Mouse (Mus musculus) heart, postnatal 10 days (tissue): Measurements from ENCODE around the gene Dhps. TPM values are rescaled to one million over a fixed set of nuclear protein-coding genes. Genes with fewer than 3 reads are reported as not detected.
"Not testable (repeated sequence)": the region's sequence is repeated elsewhere in the genome, so short reads cannot be mapped to it uniquely, and the experiment has no call there.

Source experiments
- DNase-seq, 2 experiments: peaks; one replicate each; pipeline ENCODE4 v3.0.0; 2021
- intact Hi-C: fragments of 180-260 bp; cut with DNase I; formaldehyde crosslinking; loops from one replicate; pipeline ENCODE4 v1.15.1; 2025
- total RNA-seq, 2 experiments: library from RNA; stranded (reverse); gene quantifications; 2 replicates each; pipeline ENCODE4 v1.2.3; 2021

Dhps gene
- total RNA-seq, 2 experiments from 2014 or later: 28.0 to 29.5 TPM

GRCm38 (mm10) chr8:85059879-85060616, 11.5 kb upstream of the Dhps start, which contains the start of gene Fbxw9:
Fbxw9 (plus strand) TSS chr8:85060055.
- peak; percentile 93 to 95 for DNase-seq
- intact Hi-C loops: no loop called here

GRCm38 (mm10) chr8:85062603-85063002, 9.0 kb upstream of the Dhps start:
- intact Hi-C loops: no loop called here
- no peak for DNase-seq

- no peak for DNase-seq
- intact Hi-C loops: no loop called here
Observed at GRCm38 (mm10) chr8:85065213-85065612, 6.3 kb upstream of the Dhps start.

GRCm38 (mm10) chr8:85067155-85067554, 4.4 kb upstream of the Dhps start:
- intact Hi-C loops: no loop called here
- no peak for DNase-seq

GRCm38 (mm10) chr8:85067982-85068381, 3.6 kb upstream of the Dhps start, which contains the start of gene Gm5741:
Gm5741 (minus strand) TSS chr8:85067982.
- DNase-seq: no peak
- intact Hi-C loops: no loop called here

GRCm38 (mm10) chr8:85071041-85071440, 516 bp upstream of the Dhps start:
- peak in 1 of 2 experiments; percentile 22 for DNase-seq
- intact Hi-C loops: no loop called here

DNA sequence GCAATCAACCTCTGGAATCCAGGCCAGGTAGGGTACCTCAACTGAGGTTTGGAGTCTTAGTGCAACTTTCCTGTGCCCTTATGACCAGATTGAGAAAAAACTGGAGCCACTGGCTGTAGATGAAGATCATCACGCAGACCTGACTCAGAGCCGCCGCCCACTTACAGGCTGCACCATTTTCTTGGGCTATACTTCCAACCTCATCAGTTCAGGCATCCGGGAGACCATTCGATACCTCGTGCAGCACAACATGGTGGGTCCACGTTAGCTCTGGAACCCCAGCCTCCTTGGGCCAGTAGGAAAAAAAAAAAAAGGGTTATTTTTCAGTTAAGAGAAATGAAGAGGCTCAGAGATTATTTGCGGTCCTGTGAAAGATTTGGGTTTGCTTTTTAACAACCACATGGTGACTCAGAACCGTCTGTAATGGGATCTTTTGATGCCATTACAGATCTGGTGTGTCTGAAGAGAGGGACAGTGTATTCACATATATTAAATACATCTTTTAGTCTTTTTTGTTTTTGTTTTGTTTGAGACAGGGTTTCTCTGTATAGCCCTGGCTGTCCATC, 890 bp downstream of the Dhps start:
- intact Hi-C loops: no loop called here
- DNase-seq: no peak

GRCm38 (mm10) chr8:85073041-85073612, 1.6 kb downstream of the Dhps start:
- no peak for DNase-seq
- intact Hi-C loops: no loop called here

GRCm38 (mm10) chr8:85074167-85074566, 2.6 kb downstream of the Dhps start:
- intact Hi-C loops: no loop called here

GRCm38 (mm10) chr8:85074617-85075016, 3.1 kb downstream of the Dhps start:
- intact Hi-C loops: loop anchor here (5.0 kb wide), 1 partner anchor 198 kb away; no protein-coding TSS in a partner anchor
- DNase-seq: no peak

More at GRCm38 (mm10) chr8:85074167-85074566, 2.6 kb downstream of the Dhps start:
- no peak for DNase-seq

DNA sequence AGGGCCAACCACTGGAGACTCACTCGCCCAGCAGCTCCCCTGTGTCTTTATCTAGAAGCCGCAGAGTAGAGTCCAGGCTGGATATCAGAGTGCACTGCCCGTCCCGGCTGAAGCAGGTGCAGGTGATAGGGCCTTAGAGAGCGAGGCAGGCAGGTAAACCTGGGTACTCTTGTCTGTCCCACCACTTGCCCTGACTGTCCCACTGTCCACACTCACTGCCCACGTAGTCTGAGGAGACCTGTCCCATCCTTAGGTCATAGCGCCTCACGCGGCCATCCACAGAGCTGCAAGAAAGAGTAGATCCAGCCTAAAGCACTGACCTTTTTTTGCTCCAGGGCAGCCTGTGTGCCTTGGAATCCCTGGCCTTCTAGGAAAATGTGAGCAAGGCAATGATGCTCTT, 4.4 kb downstream of the Dhps start:
- DNase-seq: peak; percentile 46 to 65
- intact Hi-C loops: loop anchor here (5.0 kb wide), 1 partner anchor 196 kb away; no protein-coding TSS in a partner anchor

DNA sequence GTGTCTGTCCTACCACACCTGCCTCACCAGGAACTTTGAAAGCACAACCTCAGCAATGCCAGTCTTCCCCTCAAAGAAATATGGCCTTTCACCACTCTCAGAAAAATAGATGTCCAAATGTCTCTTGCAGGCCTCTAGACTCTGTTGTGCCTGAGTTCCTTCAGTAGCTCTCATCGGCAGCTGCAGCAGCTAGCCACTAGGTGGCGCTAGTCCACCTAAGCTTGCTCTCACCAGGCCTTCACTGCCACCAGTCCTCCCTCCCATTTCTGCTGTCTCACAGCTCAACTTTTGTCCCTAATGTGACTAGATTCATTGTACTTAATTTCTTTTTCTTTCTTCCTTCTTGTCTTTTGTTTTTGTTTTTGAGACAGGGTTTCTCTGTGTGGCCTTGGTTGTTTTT, 5.4 kb downstream of the Dhps start:
- intact Hi-C loops: loop anchor here (1.0 to 5.0 kb wide), 2 partner anchors 94 to 195 kb away; no protein-coding TSS in a partner anchor
- peak; percentile 83 to 89 for DNase-seq

GRCm38 (mm10) chr8:85080214-85080531, 8.6 kb downstream of the Dhps start:
- DNase-seq: no peak
- intact Hi-C loops: loop anchor here (5.0 kb wide), 2 partner anchors 217 to 327 kb away; partner anchors contain the start of genes Orc6 and Vps35

DNA sequence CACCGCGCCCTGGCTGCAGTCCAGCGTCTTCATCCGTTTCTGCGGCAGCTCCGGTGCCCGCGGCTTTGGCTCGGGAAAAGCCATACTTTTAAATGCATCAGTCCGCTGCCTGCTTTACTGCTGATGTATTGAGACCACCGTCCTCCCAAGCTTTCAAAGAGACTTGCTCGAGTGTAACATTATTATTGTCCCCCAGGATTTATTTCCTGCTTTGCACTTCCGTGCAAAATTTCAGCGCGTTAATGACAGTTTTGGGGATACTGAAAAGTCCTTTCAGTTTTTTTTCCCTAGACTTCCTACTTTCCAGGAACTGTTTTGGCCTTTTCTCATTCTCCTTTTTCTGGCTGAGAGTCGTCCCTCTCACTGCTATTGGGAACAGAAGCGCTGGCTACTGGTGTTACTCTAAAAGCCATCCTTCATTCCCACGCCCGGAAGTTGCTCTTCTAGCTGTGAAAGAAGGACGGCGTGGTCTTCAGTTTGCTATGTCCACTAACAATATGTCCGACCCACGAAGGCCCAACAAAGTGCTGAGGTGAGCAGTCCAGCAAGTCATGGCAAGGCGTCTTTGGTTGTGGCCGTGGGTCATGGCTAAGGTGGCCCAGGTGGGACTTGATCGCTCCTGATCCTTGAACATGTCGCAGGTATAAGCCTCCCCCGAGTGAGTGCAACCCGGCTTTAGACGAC, 9.1 kb downstream of the Dhps start, which contains the start of gene Wdr83os:
Gene Wdr83os, plus strand, starts transcription at position 209 of the 684 bp plus-strand sequence.
- DNase-seq: peak; percentile 74 to 81
- intact Hi-C loops: loop anchor here (5.0 kb wide), 2 partner anchors 217 to 327 kb away; partner anchors contain the start of genes Orc6 and Vps35

- DNase-seq: peak in 1 of 2 experiments; percentile 44
- intact Hi-C loops: loop anchor here (5.0 kb wide), 2 partner anchors 216 to 326 kb away; partner anchors contain the start of genes Orc6 and Vps35
Observed at GRCm38 (mm10) chr8:85081216-85081555, 9.6 kb downstream of the Dhps start, which contains the start of gene Wdr83. Wdr83 (minus strand) TSS chr8:85081306.

- not testable (repeated sequence) for DNase-seq
- intact Hi-C loops: loop anchor here (5.0 kb wide), 2 partner anchors 215 to 325 kb away; partner anchors contain the start of genes Orc6 and Vps35
Observed at GRCm38 (mm10) chr8:85082169-85082568, 10.6 kb downstream of the Dhps start.

DNA sequence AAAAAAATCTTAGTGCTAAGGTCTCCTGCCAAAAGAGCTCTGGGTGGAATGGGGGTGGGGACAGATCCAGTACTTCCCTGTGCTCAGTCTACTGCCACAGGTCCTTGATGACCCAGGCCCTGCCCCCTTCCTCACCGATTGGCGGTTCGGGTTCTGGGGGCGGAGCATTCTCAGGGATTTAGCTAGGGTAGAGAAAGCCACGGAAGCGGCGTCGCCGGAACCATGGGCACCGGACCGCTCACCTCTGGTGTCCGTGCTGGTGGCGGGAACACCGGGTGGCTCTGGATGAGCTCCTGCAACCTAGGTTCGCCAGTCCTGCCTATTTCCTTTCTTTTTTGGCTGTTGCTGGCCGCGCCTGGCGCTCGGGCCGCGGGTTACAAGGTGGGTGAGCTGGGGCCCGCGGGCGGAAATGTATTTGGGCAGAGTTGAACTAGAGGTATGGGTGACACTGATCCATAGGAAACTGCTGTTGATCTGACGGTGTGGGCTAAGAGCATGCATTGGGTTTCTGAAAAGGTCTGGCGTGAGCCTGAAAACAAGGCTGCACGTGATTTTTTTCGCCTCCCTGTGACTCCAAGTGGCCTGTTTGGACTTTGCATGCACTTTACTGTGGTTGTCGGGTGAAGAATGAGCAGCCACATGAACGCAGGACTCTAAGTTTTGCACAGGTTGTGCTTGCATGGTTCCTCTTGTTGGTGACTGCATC, 11.7 kb downstream of the Dhps start, which contains the start of gene Man2b1:
Gene Man2b1, plus strand, starts transcription at position 163 of the 706 bp plus-strand sequence.
- intact Hi-C loops: loop anchor here (5.0 kb wide), 2 partner anchors 214 to 324 kb away; partner anchors contain the start of genes Orc6 and Vps35

DNA sequence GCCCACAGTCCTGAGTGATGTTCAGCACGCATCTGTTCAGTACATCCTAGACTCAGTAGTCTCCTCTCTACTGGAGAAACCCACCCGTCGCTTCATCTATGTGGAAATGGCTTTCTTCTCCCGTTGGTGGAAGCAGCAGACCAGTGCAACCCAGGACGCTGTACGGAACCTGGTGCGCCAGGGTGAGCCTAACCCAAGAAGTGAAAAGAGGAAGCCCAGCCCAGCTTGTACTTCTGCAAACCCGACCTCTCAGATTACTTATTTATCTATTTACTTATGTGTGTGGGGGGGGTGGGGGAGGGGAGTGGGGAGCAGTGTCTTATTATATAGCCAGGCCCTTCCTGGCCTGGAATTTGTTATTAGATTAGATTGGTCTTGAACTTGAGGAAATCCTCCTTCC, 13.1 kb downstream of the Dhps start:
- DNase-seq: no peak
- intact Hi-C loops: loop anchor here (5.0 kb wide), 2 partner anchors 213 to 323 kb away; partner anchors contain the start of genes Orc6 and Vps35

More for the DNA sequence above, 11.7 kb downstream of the Dhps start, which contains the start of gene Man2b1:
- DNase-seq: peak; percentile 92 to 93

- DNase-seq: no peak
- intact Hi-C loops: no loop called here
Observed at GRCm38 (mm10) chr8:85086238-85086637, 14.7 kb downstream of the Dhps start.

DNA sequence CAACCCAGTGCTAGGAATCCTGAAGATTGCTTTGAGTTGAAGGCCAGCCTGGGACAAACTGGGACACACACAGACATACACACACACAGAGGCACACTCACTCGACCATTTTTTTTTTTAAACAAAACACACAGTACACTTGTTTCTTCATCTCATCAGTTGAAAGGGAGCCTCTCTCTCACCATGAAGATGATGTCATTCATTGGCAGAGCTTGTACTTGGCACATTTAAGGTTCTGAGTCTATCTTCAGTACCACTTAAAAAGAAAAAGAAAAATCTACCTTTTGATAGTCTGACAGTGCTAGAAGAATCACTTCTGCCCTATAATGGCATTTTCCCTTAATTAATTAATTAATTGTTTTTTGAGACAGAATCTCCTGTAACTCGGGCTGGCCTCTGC, 17.2 kb downstream of the Dhps start:
- intact Hi-C loops: no loop called here
- no peak for DNase-seq
